Mouse (Mus musculus): ENCODE results near the gene Trim8. TPM values are rescaled to one million over a fixed set of nuclear protein-coding genes. Genes with fewer than 3 reads are reported as not detected.

Trim8 gene
- polyA plus RNA-seq, 1 experiment from 2014 or later = 30.0 TPM

DNA sequence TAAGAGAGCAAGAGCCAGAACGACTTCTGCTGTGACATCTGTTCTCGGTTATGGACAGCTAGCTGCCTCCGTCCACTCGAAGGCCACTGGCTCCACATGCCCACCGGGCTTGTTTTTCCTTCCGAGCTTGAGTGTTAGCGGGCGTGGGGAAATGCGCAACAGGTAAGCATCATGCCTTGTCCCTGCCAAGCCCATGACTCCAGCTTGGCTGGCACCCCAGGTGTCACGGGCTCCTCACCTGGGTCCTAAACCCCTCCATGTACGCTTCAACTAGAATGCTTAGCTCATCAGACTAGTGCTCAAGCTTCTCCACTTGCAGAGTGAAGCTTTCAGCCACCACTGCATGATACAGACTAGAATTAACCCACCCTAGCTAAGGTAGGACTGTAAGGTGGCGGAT lies 57.1 kb downstream of the Trim8 start:
- DNase-seq (ENCODE audit: low spot score) = no peak
- H3K27me3 ChIP-seq (ENCODE audit: insufficient read depth, poor library complexity, severe bottlenecking) = no peaks in the 10 kb centered on the region
- no peak overlapping the region for H3K27ac ChIP-seq
- H3K4me1 ChIP-seq (replicated peaks) = 0 out of 2 replicates have a peak, but pooled peaks cover 7% of the 10 kb centered on the region
- no peaks in the 10 kb centered on the region for H3K9me3 ChIP-seq
- H3K4me3 ChIP-seq = no peak overlapping the region
- 67% methylated on average over 12 of the region's 12 CpGs for WGBS
- peaks cover 68% of the 10 kb centered on the region for H3K36me3 ChIP-seq

DNA sequence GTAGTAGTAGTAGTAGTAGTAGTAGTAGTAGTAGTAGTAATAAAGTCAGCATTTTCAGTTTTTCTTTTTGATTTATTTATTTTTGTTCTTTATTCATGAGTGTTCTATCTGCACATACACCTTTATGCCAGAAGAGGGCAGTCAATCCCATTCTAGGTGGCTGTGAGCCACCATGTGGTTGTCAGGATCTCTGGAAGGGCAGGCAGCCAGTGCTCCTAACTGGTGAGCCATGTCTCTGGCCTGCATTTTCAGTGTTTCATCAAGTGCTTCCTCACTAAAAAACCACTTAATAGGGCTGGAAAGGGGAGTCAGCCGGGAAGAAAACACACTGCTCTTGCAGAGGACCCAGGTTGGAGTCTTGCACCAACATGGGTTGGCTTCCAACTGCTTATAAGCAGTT lies 60.6 kb downstream of the Trim8 start:
- peaks cover 10% of the 10 kb centered on the region; the same call in 1 of the 2 replicates for H3K4me1 ChIP-seq (replicated peaks)
- no peaks in the 10 kb centered on the region for H3K27me3 ChIP-seq (ENCODE audit: insufficient read depth, poor library complexity, severe bottlenecking)
- peaks cover 39% of the 10 kb centered on the region for H3K36me3 ChIP-seq
- no peak overlapping the region for H3K4me3 ChIP-seq
- peak; percentile 28 for DNase-seq (ENCODE audit: low spot score)
- 41% methylated on average over 1 of the region's 1 CpGs for WGBS
- no peak overlapping the region for H3K27ac ChIP-seq
- H3K9me3 ChIP-seq = no peaks in the 10 kb centered on the region

DNA sequence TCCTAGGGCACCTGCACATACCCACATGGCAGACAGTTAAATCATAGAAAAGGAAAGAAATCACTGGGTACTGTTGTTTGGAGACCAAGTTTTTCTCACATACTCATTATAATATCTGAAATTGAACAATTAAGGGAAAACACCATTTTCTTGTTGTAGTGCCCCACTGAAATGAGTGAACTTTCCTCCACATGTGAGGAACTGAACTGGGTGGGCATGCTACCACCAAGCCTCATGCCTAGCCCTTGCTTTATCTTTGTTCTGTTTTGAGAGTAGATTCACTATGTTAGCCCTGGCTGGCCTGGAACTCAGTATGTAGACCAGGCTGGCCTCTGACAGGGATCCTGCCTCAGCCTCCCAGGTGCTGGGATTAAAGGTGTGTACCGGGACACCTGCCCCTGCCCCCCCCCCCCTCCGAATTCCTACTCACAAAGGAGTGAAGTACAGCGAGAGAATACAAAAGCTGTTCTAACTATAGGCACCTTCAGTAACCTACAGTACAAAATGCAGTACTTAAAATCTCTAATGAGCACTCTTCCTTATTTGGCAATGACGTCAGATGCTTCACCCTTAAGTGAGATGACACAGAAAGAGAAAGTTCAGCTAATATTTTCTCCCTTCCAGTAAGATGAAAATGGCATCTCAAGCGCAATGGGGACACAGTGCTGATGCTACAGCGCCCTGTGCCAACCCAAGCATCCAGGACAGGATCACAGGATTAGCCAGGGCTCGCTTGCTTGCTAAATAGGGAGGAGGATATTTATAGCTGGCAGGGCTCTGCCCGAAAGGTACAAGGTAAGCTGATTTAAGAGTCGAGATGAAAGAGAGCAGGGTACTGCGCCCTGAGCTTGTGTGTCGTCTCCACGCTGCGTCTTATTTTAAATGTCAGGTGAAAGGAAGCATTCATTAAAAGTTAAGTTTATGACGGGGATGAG lies 61.3 kb downstream of the Trim8 start:
- Histone ChIP-seq H3K27me3 (ENCODE audit: insufficient read depth, poor library complexity, severe bottlenecking) (no peaks in the 10 kb centered on the region), H3K4me3 (no peak overlapping the region), H3K36me3 (peaks cover 39% of the 10 kb centered on the region), H3K4me1 (replicated peaks) (peaks cover 10% of the 10 kb centered on the region; the same call in 1 of the 2 replicates), H3K9me3 (no peaks in the 10 kb centered on the region), H3K27ac (no peak overlapping the region)
- WGBS = 93% methylated on average over 14 of the region's 14 CpGs
- no peak for DNase-seq (ENCODE audit: low spot score)

DNA sequence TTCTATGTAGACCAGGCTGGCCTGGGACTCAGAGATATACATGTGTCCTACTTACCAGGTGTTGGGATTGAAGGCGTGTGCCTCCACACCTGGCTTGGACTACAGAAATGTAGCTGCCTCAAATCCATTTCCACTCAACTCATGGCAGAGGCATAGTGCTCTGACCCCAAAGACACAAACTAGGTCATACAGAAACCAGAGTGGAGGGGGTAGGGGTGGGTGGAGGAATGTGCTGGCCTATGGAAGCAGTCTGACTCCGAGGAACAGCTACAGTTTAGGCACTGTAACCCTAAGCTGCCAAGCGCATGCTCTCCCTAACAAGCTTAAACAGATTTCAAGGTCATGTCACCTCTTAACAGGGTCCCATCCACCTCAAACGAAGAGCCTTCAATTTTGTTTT lies 62.1 kb downstream of the Trim8 start:
- peaks cover 36% of the 10 kb centered on the region for H3K36me3 ChIP-seq
- no peaks in the 10 kb centered on the region for H3K27me3 ChIP-seq (ENCODE audit: insufficient read depth, poor library complexity, severe bottlenecking)
- WGBS = 89% methylated on average over 4 of the region's 4 CpGs
- peaks cover 7% of the 10 kb centered on the region; the same call in 1 of the 2 replicates for H3K4me1 ChIP-seq (replicated peaks)
- H3K27ac ChIP-seq = no peak overlapping the region
- no peak for DNase-seq (ENCODE audit: low spot score)
- no peaks in the 10 kb centered on the region for H3K9me3 ChIP-seq
- no peak overlapping the region for H3K4me3 ChIP-seq

DNA sequence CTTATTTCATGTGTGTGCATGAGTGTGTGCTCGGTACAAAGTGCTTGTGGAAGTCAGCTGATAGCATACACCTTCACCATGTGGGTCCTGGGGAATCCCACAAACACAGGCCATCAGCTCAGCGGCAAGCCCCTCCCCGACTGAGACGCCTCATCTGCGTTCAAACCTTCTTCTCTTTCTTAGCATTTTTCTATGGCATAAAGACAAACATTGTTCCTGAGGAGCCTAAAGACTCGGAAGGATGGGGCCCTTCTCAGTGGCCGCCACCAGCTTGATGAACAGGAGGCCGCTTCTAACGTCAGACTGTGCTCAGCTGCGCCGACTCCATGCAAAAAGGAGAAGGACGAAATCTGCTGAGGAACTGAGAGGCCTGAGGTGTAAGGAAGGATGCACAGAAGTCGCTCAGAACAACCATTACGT lies 62.6 kb downstream of the Trim8 start:
- 79% methylated on average over 14 of the region's 14 CpGs for WGBS
- no peak for DNase-seq (ENCODE audit: low spot score)
- peak overlapping the region; percentile 43; the same call in 1 of the 2 replicates for H3K27ac ChIP-seq

More for the DNA sequence above, 62.6 kb downstream of the Trim8 start:
- no peak overlapping the region for H3K4me3 ChIP-seq
- peaks cover 3% of the 10 kb centered on the region; the same call in 1 of the 2 replicates for H3K4me1 ChIP-seq (replicated peaks)
- H3K9me3 ChIP-seq = no peaks in the 10 kb centered on the region
- H3K36me3 ChIP-seq = peaks cover 31% of the 10 kb centered on the region
- no peaks in the 10 kb centered on the region for H3K27me3 ChIP-seq (ENCODE audit: insufficient read depth, poor library complexity, severe bottlenecking)

Other genes with a start within 250 kb of the Trim8 start
- gene Nfkb2, start 197.4 kb upstream of the Trim8 start, polyA plus RNA-seq (2016; fragmentation: Nextera tagmentation; extraction: Ambion mirVana) = 5.6 and 6.4 TPM in 2 replicates
- 4.5 and 9.7 TPM in 2 replicates for gene Psd, start 174.5 kb upstream of the Trim8 start, polyA plus RNA-seq (2016; fragmentation: Nextera tagmentation; extraction: Ambion mirVana)
- gene Fbxl15, start 173.5 kb upstream of the Trim8 start, polyA plus RNA-seq (2016; fragmentation: Nextera tagmentation; extraction: Ambion mirVana) = 23.2 and 28.2 TPM in 2 replicates
- gene Cuedc2, start 163.0 kb upstream of the Trim8 start, polyA plus RNA-seq (2016; fragmentation: Nextera tagmentation; extraction: Ambion mirVana) = 260 and 279 TPM in 2 replicates
- 10.0 and 11.9 TPM in 2 replicates for gene Mfsd13a, start 160.6 kb upstream of the Trim8 start, polyA plus RNA-seq (2016; fragmentation: Nextera tagmentation; extraction: Ambion mirVana)
- gene 2310034G01Rik, start 151.4 kb upstream of the Trim8 start, polyA plus RNA-seq (2016; fragmentation: Nextera tagmentation; extraction: Ambion mirVana) = 1.1 and 1.4 TPM in 2 replicates
- 193 and 229 TPM in 2 replicates for gene Actr1a, start 106.0 kb upstream of the Trim8 start, polyA plus RNA-seq (2016; fragmentation: Nextera tagmentation; extraction: Ambion mirVana)
- 49.1 and 52.1 TPM in 2 replicates for gene Sufu, start 104.8 kb upstream of the Trim8 start, polyA plus RNA-seq (2016; fragmentation: Nextera tagmentation; extraction: Ambion mirVana)
- gene Arl3, start 71.5 kb downstream of the Trim8 start, polyA plus RNA-seq (2016; fragmentation: Nextera tagmentation; extraction: Ambion mirVana) = 203 and 209 TPM in 2 replicates
- gene Sfxn2, start 71.7 kb downstream of the Trim8 start, polyA plus RNA-seq (2016; fragmentation: Nextera tagmentation; extraction: Ambion mirVana) = 12.9 and 17.9 TPM in 2 replicates
- 48.2 and 54.4 TPM in 2 replicates for gene Wbp1l, start 97.4 kb downstream of the Trim8 start, polyA plus RNA-seq (2016; fragmentation: Nextera tagmentation; extraction: Ambion mirVana)
- gene Cyp17a1, start 171.5 kb downstream of the Trim8 start, polyA plus RNA-seq (2016; fragmentation: Nextera tagmentation; extraction: Ambion mirVana) = not detected in 2 replicates
- 14.4 and 15.7 TPM in 2 replicates for gene Borcs7, start 188.2 kb downstream of the Trim8 start, polyA plus RNA-seq (2016; fragmentation: Nextera tagmentation; extraction: Ambion mirVana)
- gene As3mt, start 205.8 kb downstream of the Trim8 start, polyA plus RNA-seq (2016; fragmentation: Nextera tagmentation; extraction: Ambion mirVana) = 27.3 and 30.3 TPM in 2 replicates

Measured in hindbrain, embryonic 10.5 days (tissue).